Mouse (Mus musculus): Measurements from ENCODE around the gene Met. TPM values are rescaled to one million over a fixed set of nuclear protein-coding genes. Genes with fewer than 3 reads are reported as not detected.

Gene Met
- total RNA-seq, 2 experiments from 2014 or later: 4.1 TPM

DNA sequence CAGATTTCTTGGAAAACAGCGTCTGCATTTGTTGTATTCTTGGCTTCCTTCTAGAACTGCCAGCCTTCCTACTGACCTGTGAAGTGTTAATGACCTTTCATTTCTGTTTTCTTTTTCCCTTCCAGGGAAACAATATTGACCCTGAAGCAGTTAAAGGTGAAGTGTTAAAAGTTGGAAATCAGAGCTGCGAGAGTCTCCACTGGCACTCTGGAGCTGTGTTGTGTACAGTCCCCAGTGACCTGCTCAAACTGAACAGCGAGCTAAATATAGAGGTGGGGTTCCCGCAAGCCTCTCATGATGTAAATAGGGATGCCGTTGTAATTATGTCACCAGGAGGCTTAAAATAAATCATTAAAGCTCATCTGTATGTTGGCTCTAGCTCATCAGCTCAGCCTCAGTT is 83.2 kb downstream of the Met start:
- DNase-seq (ENCODE audit: low spot score in 2 of 2): no peak

- DNase-seq (ENCODE audit: low spot score in 2 of 2): no peak
Observed at GRCm38 (mm10) chr6:17548786-17549185, 85.2 kb downstream of the Met start.

DNA sequence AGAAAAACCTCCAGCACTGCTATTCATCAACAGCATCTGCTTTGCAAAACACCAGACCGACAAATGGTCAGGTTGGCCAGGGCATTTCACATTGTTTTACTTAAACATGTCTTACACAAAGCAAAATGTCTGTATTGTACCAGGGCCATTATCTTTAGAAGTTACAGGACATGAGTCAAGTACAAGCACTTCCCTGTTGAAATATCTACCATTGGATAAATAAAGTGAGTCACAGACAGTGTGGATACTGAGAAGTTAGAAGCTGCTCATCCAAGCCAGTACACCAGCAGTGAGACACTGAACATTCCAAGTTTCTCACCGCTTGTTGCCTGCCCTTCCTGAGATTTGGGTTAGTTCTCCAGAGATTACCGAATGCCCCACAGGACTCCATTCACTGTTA is 86.0 kb downstream of the Met start:
- DNase-seq (ENCODE audit: low spot score in 2 of 2): no peak

- DNase-seq (ENCODE audit: low spot score in 2 of 2): no peak
Observed at GRCm38 (mm10) chr6:17554263-17554662, 90.7 kb downstream of the Met start.

GRCm38 (mm10) chr6:17554757-17555156 is 91.2 kb downstream of the Met start:
- DNase-seq (ENCODE audit: low spot score in 2 of 2): no peak

DNA sequence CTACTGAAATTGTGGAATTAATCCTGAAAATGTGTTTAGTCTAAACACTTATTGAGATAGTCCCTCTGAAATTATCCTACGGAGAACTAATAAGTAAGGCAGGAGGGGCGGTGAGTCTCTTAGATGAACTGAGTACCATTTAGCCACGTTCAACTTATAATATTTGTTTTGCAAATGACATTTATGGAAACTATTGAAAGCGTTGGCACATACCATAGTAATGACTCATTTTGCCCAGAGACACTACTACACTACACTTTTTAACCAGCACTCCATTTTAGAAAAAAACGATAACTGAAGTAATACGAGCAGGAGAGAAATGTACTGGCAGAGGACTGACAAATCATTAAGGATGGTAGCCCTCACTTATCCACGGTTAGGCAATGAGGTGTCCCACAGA is 92.1 kb downstream of the Met start:
- no peak for DNase-seq (ENCODE audit: low spot score in 2 of 2)

GRCm38 (mm10) chr6:17559657-17560056 is 96.1 kb downstream of the Met start:
- no peak for DNase-seq (ENCODE audit: low spot score in 2 of 2)

- DNase-seq (ENCODE audit: low spot score in 2 of 2): no peak
Observed at GRCm38 (mm10) chr6:17561347-17561746, 97.7 kb downstream of the Met start.

GRCm38 (mm10) chr6:17561886-17562285 is 98.3 kb downstream of the Met start:
- no peak for DNase-seq (ENCODE audit: low spot score in 2 of 2)

GRCm38 (mm10) chr6:17562472-17563088 is 99.0 kb downstream of the Met start:
- no peak for DNase-seq (ENCODE audit: low spot score in 2 of 2)

DNA sequence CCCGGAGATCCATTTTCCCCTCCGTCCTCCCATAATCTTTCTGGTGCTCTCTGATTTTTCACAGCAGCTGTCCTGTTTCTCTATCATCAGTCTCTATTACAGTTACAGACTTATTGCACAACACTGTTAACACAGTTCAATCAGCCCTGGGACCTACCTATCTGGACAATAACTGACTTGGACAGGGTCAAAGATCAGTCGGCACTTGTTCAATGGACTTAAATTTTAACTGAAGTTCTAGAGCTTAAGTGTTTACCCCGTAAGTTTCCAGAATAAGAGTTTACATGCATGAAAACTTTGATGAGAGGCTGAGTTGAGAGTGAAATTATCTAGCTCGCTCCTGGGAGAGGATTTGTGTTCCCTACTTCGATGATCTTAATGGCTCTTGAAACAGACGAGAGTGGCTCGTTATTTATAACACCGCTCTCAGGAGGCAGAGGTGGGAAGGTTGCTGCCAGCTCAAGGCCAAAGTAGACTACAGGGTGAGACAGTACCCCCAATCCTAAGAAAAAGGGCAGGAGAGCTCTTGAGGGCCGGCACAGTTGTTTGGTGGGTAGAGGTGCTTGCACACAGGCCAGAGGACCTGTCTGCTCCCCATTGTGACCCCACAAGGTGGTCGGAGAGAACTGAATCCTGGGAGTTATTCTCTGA is 105.2 kb downstream of the Met start:
- no peak for DNase-seq (ENCODE audit: low spot score in 2 of 2)

DNA sequence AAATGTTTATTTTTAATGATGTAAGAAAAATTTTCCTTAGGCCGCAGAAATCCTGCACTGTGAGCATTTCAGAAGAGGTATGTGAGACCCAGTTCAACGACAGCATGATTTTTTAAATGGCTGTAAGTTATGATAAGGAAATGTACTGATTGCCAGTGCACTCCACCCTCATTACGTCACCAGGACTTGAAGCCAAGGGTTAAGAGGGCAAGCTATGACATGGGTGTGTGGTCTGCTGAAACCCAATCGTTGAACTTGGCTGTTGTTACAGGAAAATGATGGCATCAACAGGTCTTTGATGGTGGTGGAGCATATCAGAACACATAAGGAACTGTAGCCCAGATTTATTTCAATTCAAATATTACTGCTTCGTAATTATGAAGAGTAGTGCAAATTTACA is 109.6 kb downstream of the Met start:
- DNase-seq (ENCODE audit: low spot score in 2 of 2): no peak

DNA sequence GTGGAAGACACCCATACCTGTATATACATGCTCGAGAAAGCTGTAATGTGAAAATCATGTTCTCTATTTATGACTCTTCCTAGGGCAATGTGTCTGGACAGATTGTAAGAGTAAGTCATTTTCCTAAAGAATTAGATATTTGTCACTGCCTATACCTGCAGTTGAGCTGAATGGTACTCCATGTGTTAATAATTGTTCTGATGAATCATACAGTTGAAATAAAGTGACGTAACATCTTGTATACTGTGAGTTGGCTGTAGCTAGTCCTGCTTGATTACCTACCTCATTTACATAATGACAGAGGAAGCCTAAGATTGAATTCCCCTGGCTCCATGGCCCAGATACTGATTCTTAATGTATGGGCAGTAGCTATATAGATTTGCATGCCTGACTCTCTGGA is 110.1 kb downstream of the Met start:
- DNase-seq (ENCODE audit: low spot score in 2 of 2): no peak

GRCm38 (mm10) chr6:17578092-17578760 is 114.6 kb downstream of the Met start:
- DNase-seq (ENCODE audit: low spot score in 2 of 2): no peak

DNA sequence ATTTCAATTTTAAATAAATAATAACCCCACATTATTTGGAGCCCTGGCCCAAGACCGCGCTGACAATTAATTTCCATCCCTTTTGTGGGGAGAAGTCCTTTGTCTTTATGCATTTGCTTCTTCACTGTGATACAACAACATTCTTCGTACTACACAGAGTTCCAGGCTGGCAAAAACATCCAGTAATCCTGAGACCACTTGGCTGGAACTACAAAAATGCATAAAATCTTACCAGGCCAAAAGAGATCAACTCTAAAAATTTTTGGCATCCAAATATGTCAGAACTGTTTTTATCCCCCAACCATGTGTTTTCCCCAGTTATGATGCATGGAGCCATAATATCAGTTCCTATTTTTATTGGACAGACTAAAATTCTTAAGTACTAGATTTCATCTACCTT is 116.7 kb downstream of the Met start:
- no peak for DNase-seq (ENCODE audit: low spot score in 2 of 2)

GRCm38 (mm10) chr6:17583982-17584381 is 120.4 kb downstream of the Met start:
- DNase-seq (ENCODE audit: low spot score in 2 of 2): peak; percentile 60 to 71

GRCm38 (mm10) chr6:17589049-17589952 is 125.7 kb downstream of the Met start:
- DNase-seq (ENCODE audit: low spot score in 2 of 2): peak; percentile 77 to 78

- no peak for DNase-seq (ENCODE audit: low spot score in 2 of 2)
Observed at GRCm38 (mm10) chr6:17589953-17590627, 126.5 kb downstream of the Met start.

DNA sequence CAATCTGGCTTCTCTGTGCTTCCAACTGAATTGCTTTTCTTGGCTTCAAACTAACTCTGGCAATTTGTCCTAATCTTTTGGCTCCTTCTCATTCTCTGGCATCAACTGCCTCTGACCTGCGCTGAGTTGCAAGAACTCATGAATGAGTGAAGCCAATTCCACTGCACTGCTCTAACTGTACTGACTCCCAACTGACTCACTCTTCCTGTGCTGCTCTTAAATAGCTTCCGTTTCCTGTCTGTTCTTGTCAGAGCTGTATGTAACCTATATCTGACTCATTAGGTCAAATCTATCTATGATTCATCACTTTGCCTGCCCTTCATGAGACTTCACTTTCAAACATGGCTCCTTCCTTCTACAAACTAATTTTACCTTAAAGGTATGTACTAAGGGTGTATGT is 130.4 kb downstream of the Met start:
- DNase-seq (ENCODE audit: low spot score in 2 of 2): no peak

GRCm38 (mm10) chr6:17595712-17596462 is 132.3 kb downstream of the Met start:
- DNase-seq (ENCODE audit: low spot score in 2 of 2): no peak
